Mouse (Mus musculus): ENCODE results near the gene Drc3. TPM values are rescaled to one million over a fixed set of nuclear protein-coding genes. Genes with fewer than 3 reads are reported as not detected.
A peak's percentile ranks its signal among the peaks of the same experiment; 100 is the strongest.

Gene Drc3
- polyA plus RNA-seq, 1 experiment from 2014 or later: 2.3 TPM

- no peak overlapping the region for H3K4me2 ChIP-seq
- 83% methylated on average over 8 of the region's 8 CpGs for WGBS
- H3K27me3 ChIP-seq (replicated peaks): no peaks in the 10 kb centered on the region
- H3K27ac ChIP-seq (ENCODE audit: poor library complexity, severe bottlenecking): no peak overlapping the region
- no peak for ATAC-seq (ENCODE audit: insufficient number of reproducible peaks, low FRiP score)
- H3K4me3 ChIP-seq: no peak overlapping the region
- 0 out of 2 replicates have a peak, but pooled peaks cover 3% of the 10 kb centered on the region for H3K9me3 ChIP-seq (replicated peaks)
- no peaks in the 10 kb centered on the region for H3K36me3 ChIP-seq
- no peak overlapping the region for H3K9ac ChIP-seq
- peaks cover 46% of the 10 kb centered on the region for H3K4me1 ChIP-seq (replicated peaks)
These were observed 36.2 kb upstream of the Drc3 start for GRCm38 (mm10) chr11:60316883-60317282.

- 0 out of 2 replicates have a peak, but pooled peaks cover 3% of the 10 kb centered on the region for H3K9me3 ChIP-seq (replicated peaks)
- H3K4me3 ChIP-seq: no peak overlapping the region
- H3K27me3 ChIP-seq (replicated peaks): no peaks in the 10 kb centered on the region
- no peaks in the 10 kb centered on the region for H3K36me3 ChIP-seq
- H3K9ac ChIP-seq: no peak overlapping the region
- H3K4me1 ChIP-seq (replicated peaks): peaks cover 42% of the 10 kb centered on the region
- H3K4me2 ChIP-seq: no peak overlapping the region
- H3K27ac ChIP-seq (ENCODE audit: poor library complexity, severe bottlenecking): no peak overlapping the region
- ATAC-seq (ENCODE audit: insufficient number of reproducible peaks, low FRiP score): no peak
- 74% methylated on average over 7 of the region's 7 CpGs for whole genome bisulfite sequencing
These were observed 35.6 kb upstream of the Drc3 start for GRCm38 (mm10) chr11:60317376-60318102.

GRCm38 (mm10) chr11:60318716-60319115 is 34.4 kb upstream of the Drc3 start:
- Histone ChIP-seq H3K9me3 (replicated peaks) (no peaks in the 10 kb centered on the region), H3K4me3 (no peak overlapping the region), H3K4me2 (no peak overlapping the region), H3K27me3 (replicated peaks) (no peaks in the 10 kb centered on the region), H3K27ac (ENCODE audit: poor library complexity, severe bottlenecking) (no peak overlapping the region), H3K9ac (no peak overlapping the region), H3K36me3 (no peaks in the 10 kb centered on the region), H3K4me1 (replicated peaks) (peaks cover 34% of the 10 kb centered on the region)
- ATAC-seq (ENCODE audit: insufficient number of reproducible peaks, low FRiP score): no peak
- whole genome bisulfite sequencing: 44% methylated on average over 5 of the region's 5 CpGs

- H3K4me1 ChIP-seq (replicated peaks): peaks cover 34% of the 10 kb centered on the region
- H3K36me3 ChIP-seq: no peaks in the 10 kb centered on the region
- no peaks in the 10 kb centered on the region for H3K9me3 ChIP-seq (replicated peaks)
- no peak overlapping the region for H3K4me3 ChIP-seq
- WGBS: 75% methylated on average over 10 of the region's 10 CpGs
- no peak overlapping the region; the same call in 1 of the 2 replicates for H3K9ac ChIP-seq
- H3K27ac ChIP-seq (ENCODE audit: poor library complexity, severe bottlenecking): no peak overlapping the region
- ATAC-seq (ENCODE audit: insufficient number of reproducible peaks, low FRiP score): no peak
- no peak overlapping the region for H3K4me2 ChIP-seq
- H3K27me3 ChIP-seq (replicated peaks): no peaks in the 10 kb centered on the region
These were observed 33.7 kb upstream of the Drc3 start for GRCm38 (mm10) chr11:60319257-60320066.

- peaks cover 34% of the 10 kb centered on the region for H3K4me1 ChIP-seq (replicated peaks)
- H3K27ac ChIP-seq (ENCODE audit: poor library complexity, severe bottlenecking): no peak overlapping the region
- 74% methylated on average over 8 of the region's 8 CpGs for WGBS
- no peak overlapping the region for H3K4me3 ChIP-seq
- no peaks in the 10 kb centered on the region for H3K27me3 ChIP-seq (replicated peaks)
- H3K9ac ChIP-seq: no peak overlapping the region
- H3K4me2 ChIP-seq: no peak overlapping the region
- no peaks in the 10 kb centered on the region for H3K9me3 ChIP-seq (replicated peaks)
- no peak for ATAC-seq (ENCODE audit: insufficient number of reproducible peaks, low FRiP score)
- no peaks in the 10 kb centered on the region for H3K36me3 ChIP-seq
These were observed 32.6 kb upstream of the Drc3 start for GRCm38 (mm10) chr11:60320426-60321037.

GRCm38 (mm10) chr11:60321438-60321837 is 31.7 kb upstream of the Drc3 start:
- ATAC-seq (ENCODE audit: insufficient number of reproducible peaks, low FRiP score): no peak
- H3K4me3 ChIP-seq: no peak overlapping the region
- peaks cover 34% of the 10 kb centered on the region for H3K4me1 ChIP-seq (replicated peaks)
- H3K27me3 ChIP-seq (replicated peaks): no peaks in the 10 kb centered on the region
- no peaks in the 10 kb centered on the region for H3K9me3 ChIP-seq (replicated peaks)
- 0 out of 2 replicates have a peak overlapping the region, but pooled peaks have one; percentile 22 for H3K27ac ChIP-seq (ENCODE audit: poor library complexity, severe bottlenecking)
- WGBS: 70% methylated on average over 2 of the region's 2 CpGs
- H3K4me2 ChIP-seq: no peak overlapping the region
- H3K9ac ChIP-seq: no peak overlapping the region
- no peaks in the 10 kb centered on the region for H3K36me3 ChIP-seq

GRCm38 (mm10) chr11:60323731-60324130 is 29.4 kb upstream of the Drc3 start:
- ATAC-seq (ENCODE audit: insufficient number of reproducible peaks, low FRiP score): no peak
- peaks cover 2% of the 10 kb centered on the region; the same call in 1 of the 2 replicates for H3K36me3 ChIP-seq
- H3K9me3 ChIP-seq (replicated peaks): no peaks in the 10 kb centered on the region
- H3K4me3 ChIP-seq: no peak overlapping the region
- H3K27ac ChIP-seq (ENCODE audit: poor library complexity, severe bottlenecking): no peak overlapping the region
- H3K27me3 ChIP-seq (replicated peaks): no peaks in the 10 kb centered on the region
- no peak overlapping the region for H3K4me2 ChIP-seq
- no peak overlapping the region for H3K9ac ChIP-seq
- H3K4me1 ChIP-seq (replicated peaks): peaks cover 24% of the 10 kb centered on the region

- WGBS: 85% methylated on average over 4 of the region's 4 CpGs
- no peak overlapping the region for H3K4me3 ChIP-seq
- H3K4me1 ChIP-seq (replicated peaks): peaks cover 5% of the 10 kb centered on the region
These were observed 22.6 kb upstream of the Drc3 start for GRCm38 (mm10) chr11:60330551-60330950.

GRCm38 (mm10) chr11:60333461-60333860 is 19.7 kb upstream of the Drc3 start:
- 79% methylated on average over 5 of the region's 5 CpGs for WGBS
- peaks cover 11% of the 10 kb centered on the region; the same call in 1 of the 2 replicates for H3K36me3 ChIP-seq
- H3K4me1 ChIP-seq (replicated peaks): peaks cover 5% of the 10 kb centered on the region
- H3K27me3 ChIP-seq (replicated peaks): no peaks in the 10 kb centered on the region
- H3K9ac ChIP-seq: no peak overlapping the region
- no peak for ATAC-seq (ENCODE audit: insufficient number of reproducible peaks, low FRiP score)
- H3K9me3 ChIP-seq (replicated peaks): no peaks in the 10 kb centered on the region
- no peak overlapping the region for H3K4me3 ChIP-seq
- H3K4me2 ChIP-seq: no peak overlapping the region
- no peak overlapping the region for H3K27ac ChIP-seq (ENCODE audit: poor library complexity, severe bottlenecking)

More at GRCm38 (mm10) chr11:60330551-60330950, 22.6 kb upstream of the Drc3 start:
- Histone ChIP-seq H3K4me2 (no peak overlapping the region), H3K27ac (ENCODE audit: poor library complexity, severe bottlenecking) (no peak overlapping the region), H3K27me3 (replicated peaks) (no peaks in the 10 kb centered on the region), H3K9ac (no peak overlapping the region), H3K9me3 (replicated peaks) (no peaks in the 10 kb centered on the region), H3K36me3 (peaks cover 5% of the 10 kb centered on the region; the same call in 1 of the 2 replicates)
- no peak for ATAC-seq (ENCODE audit: insufficient number of reproducible peaks, low FRiP score)

GRCm38 (mm10) chr11:60334124-60334523 is 19.0 kb upstream of the Drc3 start:
- Histone ChIP-seq H3K4me1 (replicated peaks) (peaks cover 5% of the 10 kb centered on the region), H3K27me3 (replicated peaks) (no peaks in the 10 kb centered on the region), H3K9ac (no peak overlapping the region), H3K36me3 (peaks cover 6% of the 10 kb centered on the region; the same call in 1 of the 2 replicates), H3K9me3 (replicated peaks) (no peaks in the 10 kb centered on the region), H3K27ac (ENCODE audit: poor library complexity, severe bottlenecking) (no peak overlapping the region), H3K4me2 (no peak overlapping the region), H3K4me3 (no peak overlapping the region)
- 61% methylated on average over 3 of the region's 3 CpGs for WGBS
- no peak for ATAC-seq (ENCODE audit: insufficient number of reproducible peaks, low FRiP score)

GRCm38 (mm10) chr11:60335771-60336170 is 17.4 kb upstream of the Drc3 start:
- H3K9me3 ChIP-seq (replicated peaks): no peaks in the 10 kb centered on the region
- H3K27ac ChIP-seq (ENCODE audit: poor library complexity, severe bottlenecking): no peak overlapping the region
- no peak overlapping the region for H3K4me3 ChIP-seq
- 81% methylated on average over 2 of the region's 2 CpGs for WGBS
- H3K9ac ChIP-seq: no peak overlapping the region
- H3K27me3 ChIP-seq (replicated peaks): no peaks in the 10 kb centered on the region
- no peak for ATAC-seq (ENCODE audit: insufficient number of reproducible peaks, low FRiP score)
- H3K4me2 ChIP-seq: no peak overlapping the region
- peaks cover 9% of the 10 kb centered on the region; the same call in 1 of the 2 replicates for H3K36me3 ChIP-seq
- H3K4me1 ChIP-seq (replicated peaks): peaks cover 5% of the 10 kb centered on the region

Data from heart, embryonic 12.5 days (tissue).